Mouse (Mus musculus): Measurements from ENCODE around the gene Trim41.

DNA sequence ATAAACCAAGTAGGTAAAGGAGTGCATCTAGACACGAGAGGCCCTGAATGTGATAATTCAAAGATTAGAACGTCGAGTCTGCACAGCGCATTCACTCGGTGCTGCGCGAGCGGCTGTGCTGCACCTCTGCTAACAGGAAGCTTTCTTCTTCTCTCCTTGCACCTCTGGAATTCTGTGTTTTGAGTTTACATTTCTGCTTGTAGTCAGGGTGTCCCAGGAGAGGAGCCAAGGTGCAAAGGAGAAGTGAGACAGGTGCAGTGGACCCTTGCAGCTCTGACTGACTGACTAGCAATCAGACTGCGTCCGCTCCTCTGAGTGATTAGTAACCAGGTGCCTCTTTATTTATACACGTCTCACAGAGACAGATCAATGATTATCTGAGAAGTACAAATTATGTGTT lies 26.0 kb upstream of the Trim41 start:
- no peak for TF ChIP-seq CTCF (IDR thresholded peaks at IDR 0.05; ENCODE audit: low read depth, low read length)
- TF ChIP-seq POLR2A (IDR thresholded peaks at IDR 0.05; ENCODE audit: extremely low read depth, insufficient read depth, low read length) = no peak

Measured in liver, adult 2 months (tissue).